Mouse (Mus musculus): ENCODE results near the gene Edc3. TPM values are rescaled to one million over a fixed set of nuclear protein-coding genes. Genes with fewer than 3 reads are reported as not detected.

Edc3 gene
- polyA plus RNA-seq, 1 experiment from 2014 or later: 33.8 TPM

- H3K9ac ChIP-seq: no peak overlapping the region
- H3K9me3 ChIP-seq: no peaks in the 10 kb centered on the region
- no peak overlapping the region for H3K4me3 ChIP-seq
- 85% methylated on average over 10 of the region's 10 CpGs for WGBS
- H3K36me3 ChIP-seq: no peaks in the 10 kb centered on the region
- no peaks in the 10 kb centered on the region for H3K27me3 ChIP-seq
- H3K4me2 ChIP-seq: no peak overlapping the region
- H3K27ac ChIP-seq: no peak overlapping the region
- no peak for ATAC-seq (ENCODE audit: low FRiP score)
- H3K4me1 ChIP-seq (replicated peaks): no peaks in the 10 kb centered on the region
Observed at GRCm38 (mm10) chr9:57681411-57681810, 26.9 kb upstream of the Edc3 start.

- no peak for ATAC-seq (ENCODE audit: low FRiP score)
- Histone ChIP-seq H3K27me3 (no peaks in the 10 kb centered on the region), H3K4me1 (replicated peaks) (no peaks in the 10 kb centered on the region), H3K36me3 (no peaks in the 10 kb centered on the region), H3K9ac (no peak within 1 kb of the TSS), H3K4me2 (no peak within 1 kb of the TSS), H3K27ac (no peak within 1 kb of the TSS), H3K9me3 (no peaks in the 10 kb centered on the region), H3K4me3 (no peak within 1 kb of the TSS)
- WGBS: 82% methylated on average over 5 of the region's 5 CpGs
Observed at GRCm38 (mm10) chr9:57683520-57683919, 24.8 kb upstream of the Edc3 start, which contains the start of gene Cyp1a2. TSS of gene Cyp1a2 (minus strand) at chr9:57683703.

- no peak overlapping the region for H3K4me2 ChIP-seq
- H3K9ac ChIP-seq: no peak overlapping the region
- WGBS: 85% methylated on average over 5 of the region's 5 CpGs
- ATAC-seq (ENCODE audit: low FRiP score): no peak
- no peaks in the 10 kb centered on the region for H3K36me3 ChIP-seq
- H3K4me3 ChIP-seq: no peak overlapping the region
- H3K9me3 ChIP-seq: no peaks in the 10 kb centered on the region
- H3K4me1 ChIP-seq (replicated peaks): no peaks in the 10 kb centered on the region
- no peaks in the 10 kb centered on the region for H3K27me3 ChIP-seq
- H3K27ac ChIP-seq: no peak overlapping the region
Observed at GRCm38 (mm10) chr9:57686011-57686410, 22.3 kb upstream of the Edc3 start.

- H3K27me3 ChIP-seq: no peaks in the 10 kb centered on the region
- no peaks in the 10 kb centered on the region for H3K36me3 ChIP-seq
- H3K4me1 ChIP-seq (replicated peaks): no peaks in the 10 kb centered on the region
- H3K4me3 ChIP-seq: no peak within 1 kb of the TSS
- H3K9me3 ChIP-seq: no peaks in the 10 kb centered on the region
- H3K9ac ChIP-seq: no peak within 1 kb of the TSS
- no peak within 1 kb of the TSS for H3K27ac ChIP-seq
- no peak within 1 kb of the TSS for H3K4me2 ChIP-seq
- no peak for ATAC-seq (ENCODE audit: low FRiP score)
- whole genome bisulfite sequencing: 89% methylated on average over 2 of the region's 2 CpGs
Observed at GRCm38 (mm10) chr9:57687751-57688150, 20.6 kb upstream of the Edc3 start, which contains the start of gene Cyp1a1. TSS of gene Cyp1a1 (plus strand) at chr9:57687928.

GRCm38 (mm10) chr9:57688158-57688557, 20.2 kb upstream of the Edc3 start:
- Histone ChIP-seq H3K4me1 (replicated peaks) (no peaks in the 10 kb centered on the region), H3K27ac (no peak overlapping the region), H3K9me3 (no peaks in the 10 kb centered on the region), H3K9ac (no peak overlapping the region), H3K4me2 (no peak overlapping the region), H3K36me3 (no peaks in the 10 kb centered on the region), H3K4me3 (no peak overlapping the region), H3K27me3 (no peaks in the 10 kb centered on the region)
- no peak for ATAC-seq (ENCODE audit: low FRiP score)
- 59% methylated on average over 2 of the region's 2 CpGs for WGBS

- Histone ChIP-seq H3K4me3 (no peak overlapping the region), H3K27ac (no peak overlapping the region), H3K9me3 (no peaks in the 10 kb centered on the region), H3K4me2 (no peak overlapping the region), H3K9ac (no peak overlapping the region), H3K27me3 (peaks cover 2% of the 10 kb centered on the region), H3K36me3 (no peaks in the 10 kb centered on the region), H3K4me1 (replicated peaks) (no peaks in the 10 kb centered on the region)
- no peak for ATAC-seq (ENCODE audit: low FRiP score)
- WGBS: 91% methylated on average over 2 of the region's 2 CpGs
Observed at GRCm38 (mm10) chr9:57688606-57689005, 19.7 kb upstream of the Edc3 start.

- Histone ChIP-seq H3K4me2 (no peak overlapping the region), H3K27me3 (peaks cover 52% of the 10 kb centered on the region), H3K27ac (no peak overlapping the region), H3K9ac (no peak overlapping the region), H3K4me1 (replicated peaks) (peaks cover 15% of the 10 kb centered on the region), H3K4me3 (no peak overlapping the region), H3K36me3 (no peaks in the 10 kb centered on the region), H3K9me3 (no peaks in the 10 kb centered on the region)
- WGBS: 89% methylated on average over 2 of the region's 2 CpGs
- ATAC-seq (ENCODE audit: low FRiP score): no peak
Observed at GRCm38 (mm10) chr9:57694108-57694507, 14.2 kb upstream of the Edc3 start.

- WGBS: under 1% methylated on average over 42 of the region's 42 CpGs
- no peaks in the 10 kb centered on the region for H3K9me3 ChIP-seq
Observed at GRCm38 (mm10) chr9:57696380-57697285, 11.7 kb upstream of the Edc3 start.

GRCm38 (mm10) chr9:57697380-57697779, 11.0 kb upstream of the Edc3 start:
- WGBS: 16% methylated on average over 4 of the region's 4 CpGs
- H3K4me2 ChIP-seq: no peak overlapping the region; the same call in 1 of the 2 replicates
- no peak overlapping the region for H3K27ac ChIP-seq
- no peaks in the 10 kb centered on the region for H3K9me3 ChIP-seq
- no peak overlapping the region for H3K4me3 ChIP-seq
- H3K4me1 ChIP-seq (replicated peaks): peaks cover 15% of the 10 kb centered on the region
- H3K36me3 ChIP-seq: no peaks in the 10 kb centered on the region
- peaks cover 52% of the 10 kb centered on the region for H3K27me3 ChIP-seq
- ATAC-seq (ENCODE audit: low FRiP score): no peak
- no peak overlapping the region for H3K9ac ChIP-seq

More at GRCm38 (mm10) chr9:57696380-57697285, 11.7 kb upstream of the Edc3 start:
- Histone ChIP-seq H3K27ac (peak overlapping the region; percentile 18; the same call in 1 of the 2 replicates), H3K36me3 (no peaks in the 10 kb centered on the region), H3K4me2 (peak overlapping the region; percentile 81), H3K27me3 (peaks cover 52% of the 10 kb centered on the region), H3K9ac (peak overlapping the region; percentile 76), H3K4me3 (peak overlapping the region; percentile 49), H3K4me1 (replicated peaks) (peaks cover 15% of the 10 kb centered on the region)
- peak; percentile 52 for ATAC-seq (ENCODE audit: low FRiP score)

- WGBS: 69% methylated on average over 1 of the region's 1 CpGs
- Histone ChIP-seq H3K27ac (no peak overlapping the region), H3K9me3 (no peaks in the 10 kb centered on the region), H3K36me3 (no peaks in the 10 kb centered on the region), H3K4me3 (no peak overlapping the region), H3K27me3 (peaks cover 50% of the 10 kb centered on the region), H3K9ac (no peak overlapping the region), H3K4me2 (no peak overlapping the region), H3K4me1 (replicated peaks) (peaks cover 15% of the 10 kb centered on the region)
- ATAC-seq (ENCODE audit: low FRiP score): no peak
Observed at GRCm38 (mm10) chr9:57698466-57699150, 9.7 kb upstream of the Edc3 start.

GRCm38 (mm10) chr9:57706496-57706895, 1.8 kb upstream of the Edc3 start:
- no peak overlapping the region for H3K4me2 ChIP-seq
- peaks cover 23% of the 10 kb centered on the region for H3K4me1 ChIP-seq (replicated peaks)
- H3K9me3 ChIP-seq: no peaks in the 10 kb centered on the region
- no peak for ATAC-seq (ENCODE audit: low FRiP score)
- no peak overlapping the region for H3K4me3 ChIP-seq
- H3K9ac ChIP-seq: no peak overlapping the region
- H3K27me3 ChIP-seq: no peaks in the 10 kb centered on the region
- 92% methylated on average over 3 of the region's 3 CpGs for WGBS
- H3K36me3 ChIP-seq: no peaks in the 10 kb centered on the region
- H3K27ac ChIP-seq: no peak overlapping the region

GRCm38 (mm10) chr9:57708720-57709274, 457 bp downstream of the Edc3 start:
- H3K9ac ChIP-seq: peak overlapping the region; percentile 94
- no peaks in the 10 kb centered on the region for H3K27me3 ChIP-seq
- peak overlapping the region; percentile 90 for H3K27ac ChIP-seq
- H3K36me3 ChIP-seq: peaks cover 8% of the 10 kb centered on the region
- ATAC-seq (ENCODE audit: low FRiP score): peak; percentile 65
- H3K4me3 ChIP-seq: peak overlapping the region; percentile 87
- 4% methylated on average over 39 of the region's 39 CpGs for WGBS
- H3K4me2 ChIP-seq: peak overlapping the region; percentile 84
- peaks cover 23% of the 10 kb centered on the region for H3K4me1 ChIP-seq (replicated peaks)
- no peaks in the 10 kb centered on the region for H3K9me3 ChIP-seq
